Mouse (Mus musculus): ENCODE data around the gene Mettl24. TPM values are rescaled to one million over a fixed set of nuclear protein-coding genes. Genes with fewer than 3 reads are reported as not detected.

Mettl24 gene
- polyA plus RNA-seq (2014; fragmentation: Nextera tagmentation; extraction: Ambion mirVana), result 0.52 and 1.2 TPM in 2 replicates

DNA sequence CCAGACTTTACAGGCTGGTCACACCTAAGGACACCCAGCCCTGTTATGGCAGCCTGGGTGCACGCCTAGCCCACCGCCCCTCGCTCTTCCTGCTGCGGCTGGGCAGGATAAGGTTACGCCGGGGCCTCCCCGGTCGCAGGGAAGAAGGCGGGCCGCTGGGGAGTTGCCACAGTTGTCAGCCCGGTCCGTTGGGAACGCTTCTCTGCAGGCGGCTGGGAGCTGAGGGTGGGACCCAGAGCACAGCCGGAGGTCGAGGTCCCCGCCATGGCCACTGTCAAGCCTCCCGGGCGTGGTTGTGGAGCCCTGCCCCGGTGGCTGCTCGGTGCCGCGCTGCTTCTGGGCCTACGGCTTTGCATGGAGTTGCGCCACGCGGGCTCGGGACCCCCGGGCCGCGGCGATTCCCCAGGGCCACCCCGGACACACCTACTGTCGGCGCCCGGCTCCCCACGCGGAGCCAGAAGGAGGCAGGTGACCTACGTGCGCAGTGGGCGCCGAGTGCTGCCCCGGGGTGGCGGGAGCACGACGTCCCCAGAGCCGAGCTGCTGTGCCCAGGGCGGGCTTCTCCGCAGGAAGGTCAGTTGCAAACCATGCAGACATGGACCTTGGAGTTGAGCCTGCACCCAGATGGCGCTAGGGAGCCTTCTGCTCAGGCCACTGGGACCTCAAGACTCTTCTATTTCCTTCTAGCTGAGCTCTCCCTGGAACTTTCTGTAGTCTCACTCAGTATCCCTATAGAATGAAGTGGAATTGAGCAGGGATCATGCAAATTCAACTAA is at the start of gene Mettl24:
TSS of gene Mettl24 (plus strand) at position 191 of the 776 bp plus-strand sequence.
- peak; percentile 80 for DNase-seq (ENCODE audit: low spot score)
- Histone ChIP-seq H3K4me1 (replicated peaks; ENCODE audit: control insufficient read depth, insufficient read depth, low read length) (peaks cover 3% of the 10 kb centered on the region; the same call in 1 of the 2 replicates), H3K36me3 (ENCODE audit: control insufficient read depth, insufficient read depth, low read length) (no peaks in the 10 kb centered on the region), H3K9me3 (ENCODE audit: control insufficient read depth, low read length) (no peaks in the 10 kb centered on the region), H3K4me2 (ENCODE audit: low read depth, low read length, severe bottlenecking) (peak within 1 kb of the TSS; percentile 96), H3K27ac (ENCODE audit: low read depth, low read length) (no peak within 1 kb of the TSS), H3K27me3 (ENCODE audit: control insufficient read depth, insufficient read depth, low read length) (no peaks in the 10 kb centered on the region), H3K4me3 (ENCODE audit: low read depth, low read length) (peak within 1 kb of the TSS; percentile 48), H3K9ac (ENCODE audit: low read length) (peak within 1 kb of the TSS; percentile 81)
- peak; percentile 80 for ATAC-seq (replicated peaks; ENCODE audit: low FRiP score)
- WGBS, result under 1% methylated on average over 46 of the region's 50 CpGs

- no peak overlapping the region for H3K4me3 ChIP-seq (ENCODE audit: low read depth, low read length)
- ATAC-seq (replicated peaks; ENCODE audit: low FRiP score) (no peak), DNase-seq (ENCODE audit: low spot score) (no peak)
- H3K27me3 ChIP-seq (ENCODE audit: control insufficient read depth, insufficient read depth, low read length), result no peaks in the 10 kb centered on the region
- H3K4me1 ChIP-seq (replicated peaks; ENCODE audit: control insufficient read depth, insufficient read depth, low read length), result peaks cover 6% of the 10 kb centered on the region; the same call in 1 of the 2 replicates
- H3K9ac ChIP-seq (ENCODE audit: low read length), result no peak overlapping the region
- H3K9me3 ChIP-seq (ENCODE audit: control insufficient read depth, low read length), result no peaks in the 10 kb centered on the region
- no peak overlapping the region for H3K27ac ChIP-seq (ENCODE audit: low read depth, low read length)
- H3K4me2 ChIP-seq (ENCODE audit: low read depth, low read length, severe bottlenecking), result no peak overlapping the region
- WGBS, result 76% methylated on average over 10 of the region's 10 CpGs
- no peaks in the 10 kb centered on the region for H3K36me3 ChIP-seq (ENCODE audit: control insufficient read depth, insufficient read depth, low read length)
Measured at GRCm38 (mm10) chr10:40637331-40637730, 45.8 kb upstream of the Mettl24 start.

GRCm38 (mm10) chr10:40638276-40638675 is 44.8 kb upstream of the Mettl24 start:
- Histone ChIP-seq H3K9me3 (ENCODE audit: control insufficient read depth, low read length) (no peaks in the 10 kb centered on the region), H3K27ac (ENCODE audit: low read depth, low read length) (no peak overlapping the region), H3K4me3 (ENCODE audit: low read depth, low read length) (no peak overlapping the region), H3K4me2 (ENCODE audit: low read depth, low read length, severe bottlenecking) (no peak overlapping the region), H3K9ac (ENCODE audit: low read length) (peak overlapping the region; percentile 20; the same call in 1 of the 2 replicates), H3K27me3 (ENCODE audit: control insufficient read depth, insufficient read depth, low read length) (no peaks in the 10 kb centered on the region), H3K36me3 (ENCODE audit: control insufficient read depth, insufficient read depth, low read length) (no peaks in the 10 kb centered on the region), H3K4me1 (replicated peaks; ENCODE audit: control insufficient read depth, insufficient read depth, low read length) (peaks cover 6% of the 10 kb centered on the region; the same call in 1 of the 2 replicates)
- WGBS, result 41% methylated on average over 7 of the region's 7 CpGs
- ATAC-seq (replicated peaks; ENCODE audit: low FRiP score) (peak; percentile 44; the same call in 1 of the 2 replicates), DNase-seq (ENCODE audit: low spot score) (no peak)

- H3K36me3 ChIP-seq (ENCODE audit: control insufficient read depth, insufficient read depth, low read length), result no peaks in the 10 kb centered on the region
- no peak overlapping the region for H3K4me3 ChIP-seq (ENCODE audit: low read depth, low read length)
- H3K27me3 ChIP-seq (ENCODE audit: control insufficient read depth, insufficient read depth, low read length), result no peaks in the 10 kb centered on the region
- no peak overlapping the region for H3K27ac ChIP-seq (ENCODE audit: low read depth, low read length)
- no peak overlapping the region for H3K4me2 ChIP-seq (ENCODE audit: low read depth, low read length, severe bottlenecking)
- H3K9me3 ChIP-seq (ENCODE audit: control insufficient read depth, low read length), result no peaks in the 10 kb centered on the region
- DNase-seq (ENCODE audit: low spot score) (peak; percentile 55), ATAC-seq (replicated peaks; ENCODE audit: low FRiP score) (no peak)
- H3K9ac ChIP-seq (ENCODE audit: low read length), result no peak overlapping the region
- WGBS, result 63% methylated on average over 26 of the region's 26 CpGs
- peaks cover 6% of the 10 kb centered on the region; the same call in 1 of the 2 replicates for H3K4me1 ChIP-seq (replicated peaks; ENCODE audit: control insufficient read depth, insufficient read depth, low read length)
Measured at GRCm38 (mm10) chr10:40638823-40639819, 44.0 kb upstream of the Mettl24 start.

GRCm38 (mm10) chr10:40640406-40640805 is 42.7 kb upstream of the Mettl24 start:
- H3K4me2 ChIP-seq (ENCODE audit: low read depth, low read length, severe bottlenecking), result no peak overlapping the region
- no peaks in the 10 kb centered on the region for H3K27me3 ChIP-seq (ENCODE audit: control insufficient read depth, insufficient read depth, low read length)
- no peak overlapping the region for H3K27ac ChIP-seq (ENCODE audit: low read depth, low read length)
- no peak for ATAC-seq (replicated peaks; ENCODE audit: low FRiP score)
- H3K36me3 ChIP-seq (ENCODE audit: control insufficient read depth, insufficient read depth, low read length), result no peaks in the 10 kb centered on the region
- no peak overlapping the region for H3K9ac ChIP-seq (ENCODE audit: low read length)
- DNase-seq (ENCODE audit: low spot score), result no peak
- H3K4me1 ChIP-seq (replicated peaks; ENCODE audit: control insufficient read depth, insufficient read depth, low read length), result peaks cover 6% of the 10 kb centered on the region; the same call in 1 of the 2 replicates
- 85% methylated on average over 4 of the region's 4 CpGs for WGBS
- no peak overlapping the region for H3K4me3 ChIP-seq (ENCODE audit: low read depth, low read length)
- H3K9me3 ChIP-seq (ENCODE audit: control insufficient read depth, low read length), result no peaks in the 10 kb centered on the region

DNA sequence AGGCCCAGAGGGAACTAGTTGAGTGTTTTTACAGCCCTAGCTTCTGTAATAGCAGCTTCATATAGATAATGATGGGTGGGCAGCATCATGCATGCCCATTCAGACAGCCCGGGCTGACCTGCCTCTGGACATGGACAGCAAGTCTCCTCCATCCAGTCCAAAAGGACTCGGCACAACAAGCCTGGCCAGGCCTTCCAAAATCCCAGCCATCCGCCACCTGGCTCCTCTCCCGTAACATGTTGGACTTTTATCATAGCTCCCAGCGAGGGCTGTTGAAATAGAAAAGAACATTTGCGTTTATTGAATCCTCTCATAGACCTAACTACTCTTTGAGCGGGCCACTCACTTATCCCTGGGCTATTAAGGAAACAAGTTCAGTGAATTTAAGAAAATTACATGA is 41.2 kb upstream of the Mettl24 start:
- DNase-seq (ENCODE audit: low spot score), result no peak
- no peaks in the 10 kb centered on the region for H3K9me3 ChIP-seq (ENCODE audit: control insufficient read depth, low read length)
- no peaks in the 10 kb centered on the region for H3K36me3 ChIP-seq (ENCODE audit: control insufficient read depth, insufficient read depth, low read length)
- H3K4me1 ChIP-seq (replicated peaks; ENCODE audit: control insufficient read depth, insufficient read depth, low read length), result peaks cover 6% of the 10 kb centered on the region; the same call in 1 of the 2 replicates
- H3K4me3 ChIP-seq (ENCODE audit: low read depth, low read length), result no peak overlapping the region
- ATAC-seq (replicated peaks; ENCODE audit: low FRiP score), result no peak
- H3K27ac ChIP-seq (ENCODE audit: low read depth, low read length), result no peak overlapping the region
- H3K27me3 ChIP-seq (ENCODE audit: control insufficient read depth, insufficient read depth, low read length), result no peaks in the 10 kb centered on the region
- H3K9ac ChIP-seq (ENCODE audit: low read length), result no peak overlapping the region
- H3K4me2 ChIP-seq (ENCODE audit: low read depth, low read length, severe bottlenecking), result no peak overlapping the region
- WGBS, result 85% methylated on average over 7 of the region's 7 CpGs

GRCm38 (mm10) chr10:40643126-40643525 is 40.0 kb upstream of the Mettl24 start:
- H3K36me3 ChIP-seq (ENCODE audit: control insufficient read depth, insufficient read depth, low read length), result no peaks in the 10 kb centered on the region
- H3K9ac ChIP-seq (ENCODE audit: low read length), result no peak overlapping the region
- no peak overlapping the region for H3K27ac ChIP-seq (ENCODE audit: low read depth, low read length)
- ATAC-seq (replicated peaks; ENCODE audit: low FRiP score) (no peak), DNase-seq (ENCODE audit: low spot score) (no peak)
- no peaks in the 10 kb centered on the region for H3K9me3 ChIP-seq (ENCODE audit: control insufficient read depth, low read length)
- no peak overlapping the region for H3K4me2 ChIP-seq (ENCODE audit: low read depth, low read length, severe bottlenecking)
- no peaks in the 10 kb centered on the region for H3K27me3 ChIP-seq (ENCODE audit: control insufficient read depth, insufficient read depth, low read length)
- H3K4me3 ChIP-seq (ENCODE audit: low read depth, low read length), result no peak overlapping the region
- WGBS, result 79% methylated on average over 5 of the region's 5 CpGs
- peaks cover 6% of the 10 kb centered on the region; the same call in 1 of the 2 replicates for H3K4me1 ChIP-seq (replicated peaks; ENCODE audit: control insufficient read depth, insufficient read depth, low read length)

- Histone ChIP-seq H3K4me3 (ENCODE audit: low read depth, low read length) (no peak overlapping the region), H3K27ac (ENCODE audit: low read depth, low read length) (no peak overlapping the region), H3K9me3 (ENCODE audit: control insufficient read depth, low read length) (no peaks in the 10 kb centered on the region), H3K9ac (ENCODE audit: low read length) (no peak overlapping the region), H3K27me3 (ENCODE audit: control insufficient read depth, insufficient read depth, low read length) (no peaks in the 10 kb centered on the region), H3K36me3 (ENCODE audit: control insufficient read depth, insufficient read depth, low read length) (no peaks in the 10 kb centered on the region), H3K4me2 (ENCODE audit: low read depth, low read length, severe bottlenecking) (no peak overlapping the region), H3K4me1 (replicated peaks; ENCODE audit: control insufficient read depth, insufficient read depth, low read length) (no peaks in the 10 kb centered on the region)
- no peak for DNase-seq (ENCODE audit: low spot score)
- 82% methylated on average over 9 of the region's 9 CpGs for WGBS
- no peak for ATAC-seq (replicated peaks; ENCODE audit: low FRiP score)
Measured at GRCm38 (mm10) chr10:40644456-40644855, 38.6 kb upstream of the Mettl24 start.

Data from forebrain, embryonic 11.5 days (tissue).